Mouse (Mus musculus) layer of hippocampus, postnatal 36 days (tissue): Measurements from ENCODE around the gene Yars2. TPM values are rescaled to one million over a fixed set of nuclear protein-coding genes. Genes with fewer than 3 reads are reported as not detected.
"Not testable (repeated sequence)": the region's sequence is repeated elsewhere in the genome, so short reads cannot be mapped to it uniquely, and the experiment has no call there.

Experiments
- DNase-seq, 2 experiments: peaks; one replicate each; pipeline ENCODE4 v3.0.0; 2022
- total RNA-seq, 2 experiments: library from RNA; stranded (reverse); gene quantifications; 2 replicates each; pipeline ENCODE4 v1.2.3; 2021

Gene Yars2
- total RNA-seq: 10 to 100 TPM; 21.7 to 25.1 TPM

DNA sequence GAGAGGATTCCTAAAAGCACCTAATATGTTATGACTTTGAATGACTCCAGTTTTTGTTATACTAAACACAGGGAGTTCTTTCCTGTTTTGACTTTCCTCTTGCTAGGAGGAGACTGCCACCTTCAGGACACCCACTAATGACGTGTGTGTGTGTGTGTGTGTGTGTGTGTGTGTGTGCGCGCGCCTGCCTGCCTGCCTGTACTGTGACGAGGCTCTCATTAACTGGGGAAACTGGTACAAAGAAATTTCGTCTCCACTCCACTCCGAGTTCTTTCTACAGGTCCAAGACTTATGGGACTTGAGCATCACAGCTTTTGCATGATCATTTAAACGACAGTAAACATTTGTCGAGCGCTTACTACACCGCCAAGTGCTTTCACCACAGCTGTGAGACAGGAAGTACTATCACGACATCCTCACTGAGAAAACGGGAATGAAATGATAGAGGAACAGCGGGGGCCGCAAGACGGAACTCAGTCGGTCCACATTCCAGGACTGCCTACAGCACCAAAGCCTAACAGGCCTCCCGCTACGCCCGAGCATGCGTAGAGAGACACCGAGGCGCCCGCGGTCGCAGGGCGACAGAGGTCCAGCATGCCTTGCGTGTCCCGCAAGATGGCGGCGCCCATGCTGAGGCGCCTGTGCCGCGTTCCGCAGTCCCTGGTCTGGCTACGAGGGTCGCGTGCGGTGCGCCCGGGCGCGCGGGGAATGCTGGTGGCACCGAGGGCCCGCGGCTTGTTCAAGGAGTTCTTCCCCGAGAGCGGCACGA lies at the start of gene Yars2:
Gene Yars2, plus strand, starts transcription at position 597 of the 769 bp plus-strand sequence.
- DNase-seq: peak; percentile 92 to 93

DNA sequence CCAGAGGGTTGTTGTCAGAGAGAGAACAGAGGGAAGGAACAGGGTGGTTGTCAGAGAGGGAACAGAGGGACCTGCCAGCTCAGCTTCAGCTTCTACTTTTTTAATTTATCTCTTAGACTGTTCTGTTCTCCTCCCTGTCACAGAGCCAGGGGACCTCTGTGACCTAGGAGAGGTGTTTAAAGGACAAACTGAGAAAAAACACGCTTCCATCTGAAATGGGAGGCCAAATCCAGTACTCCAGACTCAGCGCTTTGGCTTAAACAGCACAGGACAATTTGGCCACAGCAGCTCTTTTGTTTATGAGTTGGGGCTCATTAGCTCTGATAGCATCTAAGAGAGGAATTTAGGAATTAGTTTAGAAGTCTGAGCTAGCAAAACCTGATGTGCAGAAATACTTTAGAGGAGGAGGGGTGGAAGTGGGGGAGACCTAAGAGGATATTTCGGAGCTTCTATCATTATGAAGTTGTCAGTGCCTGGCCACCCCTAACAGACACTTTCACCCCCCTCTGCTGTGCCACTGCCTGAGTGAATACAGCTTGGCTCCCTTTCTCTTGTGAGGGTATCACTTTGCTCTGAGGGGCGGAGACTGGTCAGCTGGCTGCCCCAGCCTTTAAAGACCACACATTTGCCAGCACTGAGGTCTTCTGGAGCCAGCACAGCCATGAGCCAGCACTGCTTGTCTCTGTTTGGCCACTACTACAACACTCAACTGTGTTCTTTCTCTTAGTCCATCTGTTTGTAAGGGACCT lies 49.3 kb upstream of the Yars2 start:
- DNase-seq: peak; percentile 15 to 16

DNA sequence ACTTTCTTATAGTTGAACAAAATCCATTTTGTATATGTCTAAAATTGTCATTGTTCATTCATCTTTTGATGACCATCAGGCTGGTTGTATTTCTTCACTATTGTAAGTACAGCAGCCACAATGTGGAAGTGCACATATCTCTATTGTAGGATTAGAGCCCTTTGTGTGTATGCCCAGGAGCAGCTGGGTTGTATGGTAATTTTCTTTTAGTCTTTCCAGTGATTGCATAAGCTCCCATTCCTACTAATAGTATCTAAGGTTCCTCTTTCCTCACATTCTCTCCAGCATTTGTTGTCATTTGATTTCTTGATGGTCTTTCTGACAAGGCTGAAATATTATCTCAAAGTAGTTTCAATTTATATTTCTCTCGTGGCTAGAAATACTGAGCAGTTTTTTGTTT lies 47.5 kb upstream of the Yars2 start:
- no peak for DNase-seq

DNA sequence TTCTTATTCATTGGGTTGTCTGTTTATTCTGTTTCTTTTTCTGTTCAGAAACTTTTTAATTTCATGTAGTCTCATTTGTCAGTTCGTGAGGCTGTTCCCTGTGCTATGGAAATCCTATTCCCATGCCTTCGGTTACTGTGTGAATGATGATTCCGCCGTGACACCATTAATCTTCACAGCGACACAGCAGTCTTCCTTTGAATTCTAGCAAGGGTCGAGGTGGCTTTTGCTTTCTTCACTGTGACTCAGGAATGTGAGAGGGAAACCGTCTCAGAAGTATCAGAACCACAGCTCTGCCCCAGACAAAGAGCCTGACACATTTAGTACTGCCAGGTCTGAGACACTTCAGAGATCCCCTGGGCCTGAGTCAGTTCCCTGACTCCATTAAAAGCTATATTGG lies 46.9 kb upstream of the Yars2 start:
- DNase-seq: no peak

DNA sequence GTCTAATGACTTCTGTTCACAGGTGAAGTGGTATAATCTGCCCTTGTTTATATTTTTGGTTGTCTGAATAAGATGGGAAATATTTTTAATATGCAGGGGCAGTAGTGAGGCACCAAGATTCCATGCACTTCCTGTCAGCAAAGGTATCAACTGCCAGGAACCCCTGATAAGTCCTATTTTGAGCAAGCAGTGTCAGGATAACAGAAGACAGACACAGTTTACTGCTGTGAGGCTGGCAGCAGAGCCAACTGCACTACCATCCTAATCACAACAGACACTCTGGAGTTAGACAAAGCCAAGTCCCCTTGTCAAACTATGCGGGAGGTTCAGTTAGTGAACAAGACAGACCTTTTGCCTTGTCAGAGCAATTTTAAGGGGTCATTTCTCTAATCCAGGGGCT lies 46.1 kb upstream of the Yars2 start:
- no peak for DNase-seq

DNA sequence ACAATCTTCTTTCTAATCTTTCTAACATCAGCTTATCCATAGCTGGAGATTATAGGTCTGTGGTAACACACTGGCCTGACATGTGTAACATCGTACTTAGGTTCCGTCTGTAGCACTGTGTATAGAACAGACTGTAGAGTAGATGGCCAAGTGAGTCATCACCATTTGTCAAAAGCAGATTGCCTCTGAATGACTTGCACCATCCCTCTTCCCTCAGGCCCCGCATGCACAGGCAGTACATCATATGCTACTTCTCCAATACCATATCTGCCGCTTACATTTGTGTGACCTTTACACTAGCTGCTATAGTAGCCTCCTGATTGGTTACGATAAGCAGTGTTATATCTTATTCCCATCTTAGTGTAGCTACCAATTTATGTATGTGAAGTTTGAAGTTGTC lies 41.9 kb upstream of the Yars2 start:
- no peak for DNase-seq

DNA sequence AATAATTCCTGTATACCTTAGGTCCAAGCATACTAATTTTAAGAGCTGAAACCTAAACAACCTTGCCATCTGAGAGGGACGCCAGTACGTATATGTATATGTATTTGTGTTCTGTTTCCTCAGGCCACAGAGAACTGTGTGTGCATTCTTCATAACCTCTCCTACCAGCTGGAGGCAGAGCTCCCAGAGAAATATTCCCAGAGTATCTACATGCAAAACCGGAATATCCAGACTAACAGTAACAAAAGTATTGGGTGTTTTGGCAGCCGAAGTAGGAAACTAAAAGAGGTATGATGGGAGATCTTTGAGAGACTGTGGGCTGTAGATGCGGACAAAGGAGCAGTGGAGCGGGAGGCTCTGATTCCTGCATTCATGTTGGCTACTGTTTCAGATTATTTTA lies 41.3 kb upstream of the Yars2 start:
- DNase-seq: no peak

DNA sequence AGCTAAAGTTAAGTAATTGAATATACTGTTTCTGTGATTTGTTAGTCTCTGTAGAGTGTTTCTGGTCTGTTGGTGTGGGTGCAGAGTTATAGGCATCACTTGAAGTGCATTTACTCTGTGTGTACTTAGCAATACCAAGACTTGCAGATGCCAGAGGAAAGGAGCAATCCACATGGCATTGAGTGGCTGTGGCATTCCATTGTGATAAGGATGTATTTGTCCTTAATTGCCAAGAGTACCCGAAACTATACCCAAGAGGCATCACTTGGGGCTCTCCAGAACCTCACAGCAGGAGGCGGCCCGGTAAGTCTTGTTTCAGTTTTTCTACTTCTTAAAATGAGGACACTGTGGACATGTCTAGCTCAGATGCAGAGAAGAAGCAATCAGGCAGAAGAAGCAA lies 40.3 kb upstream of the Yars2 start:
- no peak for DNase-seq

DNA sequence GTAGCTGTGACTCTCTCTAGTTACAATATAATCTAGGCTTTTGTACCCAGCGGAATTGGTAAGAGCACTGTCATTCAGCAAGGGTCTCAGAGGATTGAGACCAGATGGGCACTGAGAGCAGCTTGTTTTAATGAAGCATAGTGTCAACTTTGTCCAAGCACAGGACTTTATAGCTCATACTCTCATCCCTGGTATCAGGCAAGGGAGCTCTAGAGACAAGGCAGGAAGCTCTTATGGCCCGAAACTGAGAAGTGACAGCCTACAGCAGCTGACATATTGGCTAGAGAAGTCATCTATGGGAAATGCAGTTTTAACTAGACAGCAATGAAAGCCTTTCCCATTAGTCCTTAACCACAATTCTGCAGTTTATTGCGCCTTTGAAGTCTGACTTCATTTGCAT lies 29.8 kb upstream of the Yars2 start:
- no peak for DNase-seq

DNA sequence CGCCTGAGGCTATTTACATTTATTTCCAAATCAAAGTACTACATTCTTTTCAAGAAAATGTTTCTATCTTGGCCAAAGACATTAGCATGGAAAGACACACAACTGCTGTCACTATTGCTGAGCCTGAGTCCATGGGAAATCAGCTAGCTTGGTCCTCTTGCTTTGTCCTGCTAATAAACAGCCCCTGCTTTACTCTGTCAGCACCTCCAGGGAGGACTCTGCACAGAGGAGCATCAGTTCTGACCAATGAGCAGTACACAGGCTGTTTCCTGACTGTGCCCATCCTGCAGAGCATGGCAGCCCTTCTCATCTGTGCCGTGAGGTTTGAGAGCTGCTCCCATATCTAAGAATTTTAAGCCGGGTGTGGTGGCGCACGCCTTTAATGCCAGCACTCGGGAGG lies 29.0 kb upstream of the Yars2 start:
- no peak for DNase-seq

DNA sequence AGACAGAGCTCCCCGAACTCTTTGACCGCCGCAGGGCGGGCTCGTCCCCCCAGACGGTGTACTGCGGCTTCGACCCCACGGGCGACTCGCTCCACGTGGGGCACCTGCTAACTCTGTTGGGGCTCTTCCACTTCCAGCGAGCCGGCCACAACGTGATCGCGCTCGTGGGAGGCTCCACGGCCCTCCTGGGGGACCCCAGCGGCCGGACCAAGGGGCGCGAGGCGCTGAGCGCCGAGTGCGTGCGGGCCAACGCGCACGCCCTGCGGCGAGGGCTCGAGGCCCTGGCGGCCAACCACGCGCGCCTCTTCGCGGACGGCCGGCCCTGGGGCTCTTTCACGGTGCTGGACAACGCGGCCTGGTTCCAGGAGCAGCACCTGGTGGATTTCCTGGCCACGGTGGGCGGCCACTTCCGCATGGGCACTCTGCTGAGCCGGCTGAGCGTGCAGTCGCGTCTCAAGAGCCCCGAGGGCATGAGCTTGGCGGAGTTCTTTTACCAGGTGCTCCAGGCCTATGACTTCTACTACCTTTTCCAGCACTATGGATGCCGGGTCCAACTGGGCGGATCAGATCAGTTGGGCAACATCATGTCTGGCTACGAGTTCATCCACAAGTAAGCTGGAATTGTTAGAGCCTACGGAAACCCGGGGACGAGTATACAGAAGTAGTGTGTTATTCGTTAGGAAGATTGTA lies 518 bp downstream of the Yars2 start:
- no peak for DNase-seq

DNA sequence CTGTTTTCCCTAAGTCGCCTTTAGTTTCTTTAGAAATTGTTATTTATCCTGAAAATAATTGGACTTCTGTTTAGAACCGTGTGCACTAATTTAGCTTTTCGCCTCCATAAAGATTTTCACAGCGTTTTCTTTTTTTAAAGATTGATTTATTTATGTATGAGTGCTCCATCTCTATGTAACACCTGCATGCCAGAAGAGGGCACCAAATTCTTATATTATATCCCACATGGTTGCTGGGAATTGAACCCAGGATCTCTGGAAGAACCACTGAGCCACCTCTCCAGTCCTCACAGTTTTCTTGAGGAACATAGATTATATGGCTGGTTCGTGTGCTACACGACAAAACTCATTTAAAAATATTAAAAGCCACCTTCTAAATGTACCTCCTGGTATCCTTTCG lies 1.1 kb downstream of the Yars2 start:
- DNase-seq: no peak

DNA sequence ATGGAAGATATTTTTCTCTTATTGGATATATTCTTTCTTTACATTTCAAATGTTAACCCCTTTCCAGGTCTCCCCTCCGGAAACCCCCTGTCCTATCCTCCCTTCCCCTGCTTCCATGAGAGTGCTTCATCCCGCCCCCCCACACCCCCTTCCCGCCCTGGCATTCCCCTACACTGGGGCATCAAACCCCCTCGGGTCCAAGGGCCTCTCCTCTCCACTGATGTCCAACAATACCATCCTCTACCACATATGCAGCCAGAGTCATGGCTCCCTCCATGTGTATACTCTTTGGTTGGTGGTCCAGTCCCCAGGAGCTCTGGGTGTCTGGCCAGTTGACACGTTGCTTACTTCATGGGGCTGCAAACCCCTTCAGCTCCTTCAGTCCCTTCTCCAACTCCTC lies 8.6 kb downstream of the Yars2 start:
- DNase-seq: no peak

DNA sequence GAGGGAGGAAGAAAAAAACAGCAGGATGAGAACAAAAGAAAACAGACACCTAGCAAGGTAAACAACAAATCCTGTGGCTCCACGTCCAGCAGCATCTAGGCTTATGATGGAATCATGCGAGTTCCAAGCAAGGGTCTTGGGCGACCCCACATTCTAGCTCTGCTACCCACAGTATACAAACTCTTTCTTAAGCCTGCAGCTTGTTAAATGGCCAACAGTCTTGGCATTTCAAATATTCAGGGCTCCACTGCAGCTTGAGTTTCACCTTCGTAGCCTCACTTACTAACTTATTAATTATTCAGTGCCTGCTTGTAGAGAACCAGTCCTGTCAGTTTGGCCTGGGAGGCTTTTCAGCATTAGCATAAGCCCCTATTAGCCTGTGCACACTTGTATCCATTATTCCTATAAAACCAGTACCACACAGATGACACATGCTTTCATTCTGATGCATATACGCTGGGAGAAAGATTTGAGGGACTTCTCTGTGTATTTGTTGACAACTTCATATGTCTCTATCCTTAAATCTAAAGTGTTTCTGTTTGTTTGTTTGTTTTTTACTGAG lies 23.1 kb downstream of the Yars2 start:
- no peak for DNase-seq

DNA sequence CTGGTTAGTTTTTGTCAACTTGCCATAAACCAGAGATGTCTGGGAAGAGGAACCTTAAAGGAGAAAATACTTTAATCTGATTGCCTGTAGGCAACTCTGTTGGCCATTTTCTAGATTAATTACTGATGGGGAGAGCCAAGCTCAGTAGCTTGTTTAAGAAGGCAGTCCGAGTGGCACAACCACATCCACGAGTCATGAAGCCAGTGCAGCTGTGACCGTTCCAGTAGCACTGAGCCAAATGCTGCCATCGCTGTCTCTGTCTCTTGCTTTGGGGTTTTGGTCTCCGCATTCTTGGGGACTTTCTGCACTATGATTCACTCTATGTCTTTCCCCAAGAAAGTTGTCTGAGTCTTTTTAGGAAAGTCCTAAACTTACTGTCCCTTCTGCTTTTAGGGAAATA lies 43.7 kb downstream of the Yars2 start:
- no peak for DNase-seq

DNA sequence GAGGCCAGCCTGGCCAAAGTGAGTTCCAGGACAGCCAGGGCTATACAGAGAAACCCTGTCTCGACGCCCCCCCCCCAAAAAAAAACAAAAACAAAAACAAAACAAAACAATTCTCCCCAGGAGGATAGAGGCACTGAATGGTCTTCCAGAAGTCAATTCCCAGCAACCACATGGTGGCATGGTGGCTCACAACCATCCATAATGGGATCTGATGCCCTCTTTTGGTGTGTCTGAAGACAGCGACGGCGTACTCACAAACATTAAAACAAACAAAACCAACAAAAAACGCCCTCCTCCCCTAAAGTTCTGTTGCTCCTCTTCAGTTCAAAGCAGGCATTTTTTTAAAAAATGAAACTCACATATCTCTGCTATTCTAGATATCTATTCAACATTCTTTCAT lies 55.1 kb downstream of the Yars2 start:
- DNase-seq: no peak

DNA sequence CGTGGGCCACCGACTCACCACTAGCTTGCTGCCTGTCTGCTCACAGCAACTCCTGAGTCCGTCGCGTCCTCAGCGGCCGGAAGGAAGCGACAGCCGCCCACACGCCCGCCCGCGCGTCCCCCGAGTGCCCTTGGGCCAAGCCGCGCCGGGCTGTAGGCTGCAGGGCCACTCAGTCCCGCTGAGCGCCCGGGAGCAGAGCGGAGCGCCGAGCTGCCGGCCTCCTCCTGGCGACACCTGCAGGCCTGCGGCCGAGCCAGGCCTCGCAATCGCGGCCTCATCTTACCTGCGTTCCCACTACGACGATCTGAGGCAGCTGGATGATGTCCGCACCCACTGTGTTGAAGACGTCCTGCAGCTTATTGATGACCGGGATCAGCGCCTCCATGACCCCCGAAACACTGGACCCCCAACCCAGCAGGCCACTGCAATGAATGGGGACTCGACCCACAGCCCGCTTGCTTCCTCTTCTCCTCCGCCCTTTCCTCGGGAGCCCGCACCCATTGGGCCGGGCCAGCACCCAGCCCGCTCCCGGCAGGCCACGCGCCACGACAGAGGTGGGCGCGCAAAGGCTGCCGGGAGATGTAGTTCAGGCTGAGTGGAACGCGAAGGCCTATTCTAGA lies 55.8 kb downstream of the Yars2 start, which contains the start of gene Dnm1l:
Gene Dnm1l, minus strand, starts transcription at position 479 of the 620 bp plus-strand sequence.
- peak; percentile 91 to 92 for DNase-seq

DNA sequence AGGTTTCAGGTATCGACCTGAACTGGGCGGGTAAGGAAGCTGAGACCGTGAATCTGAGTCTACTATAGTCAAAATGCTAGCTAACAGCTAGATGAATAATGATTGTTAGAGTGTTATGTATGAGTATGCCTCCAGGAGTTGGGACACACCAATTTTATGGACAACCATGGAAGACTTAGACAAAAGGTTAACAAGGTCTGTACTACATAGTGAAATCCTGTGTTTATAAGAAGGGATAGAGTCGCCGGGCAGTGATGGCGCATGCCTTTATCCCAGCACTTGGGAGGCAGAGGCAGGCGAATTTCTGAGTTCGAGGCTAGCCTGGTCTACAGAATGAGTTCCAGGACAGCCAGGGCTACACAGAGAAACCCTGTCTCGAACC lies 56.3 kb downstream of the Yars2 start:
- DNase-seq: not testable (repeated sequence)
